Mouse (Mus musculus): ENCODE results near the gene Sh2d7. TPM values are rescaled to one million over a fixed set of nuclear protein-coding genes. Genes with fewer than 3 reads are reported as not detected.

Sh2d7 gene
- total RNA-seq (2021): not detected
- long read RNA-seq, experiment 1: 0 reads
- long read RNA-seq, experiment 2: 0 reads

- DNase-seq: no peak
- intact Hi-C loops (cut with DNase I; ENCODE audit: low total_unique reads): no loop called here
Measured at GRCm38 (mm10) chr9:54538684-54539083, at the start of gene Sh2d7. Sh2d7 (plus strand) TSS chr9:54538984.

- no peak for DNase-seq
- intact Hi-C loops (cut with DNase I; ENCODE audit: low total_unique reads): no loop called here
Measured at GRCm38 (mm10) chr9:54489599-54489998, 49.2 kb upstream of the Sh2d7 start.

- intact Hi-C loops (cut with DNase I; ENCODE audit: low total_unique reads): no loop called here
- DNase-seq: no peak
Measured at GRCm38 (mm10) chr9:54490431-54490830, 48.4 kb upstream of the Sh2d7 start.

- intact Hi-C loops (cut with DNase I; ENCODE audit: low total_unique reads): no loop called here
- no peak for DNase-seq
Measured at GRCm38 (mm10) chr9:54499291-54499690, 39.5 kb upstream of the Sh2d7 start.

GRCm38 (mm10) chr9:54499791-54500190 is 39.0 kb upstream of the Sh2d7 start:
- DNase-seq: no peak
- intact Hi-C loops (cut with DNase I; ENCODE audit: low total_unique reads): no loop called here

- peak; percentile 18 for DNase-seq
- intact Hi-C loops (cut with DNase I; ENCODE audit: low total_unique reads): no loop called here
Measured at GRCm38 (mm10) chr9:54500832-54501452, 37.8 kb upstream of the Sh2d7 start.

- intact Hi-C loops (cut with DNase I; ENCODE audit: low total_unique reads): no loop called here
- DNase-seq: peak; percentile 91
Measured at GRCm38 (mm10) chr9:54501453-54502110, 37.2 kb upstream of the Sh2d7 start, which contains the start of gene Dmxl2. Dmxl2 (minus strand) TSS chr9:54501626.

- DNase-seq: no peak
- intact Hi-C loops (cut with DNase I; ENCODE audit: low total_unique reads): no loop called here
Measured at GRCm38 (mm10) chr9:54502111-54502495, 36.7 kb upstream of the Sh2d7 start.

GRCm38 (mm10) chr9:54502873-54503272 is 35.9 kb upstream of the Sh2d7 start:
- intact Hi-C loops (cut with DNase I; ENCODE audit: low total_unique reads): no loop called here
- DNase-seq: no peak

GRCm38 (mm10) chr9:54515991-54516390 is 22.8 kb upstream of the Sh2d7 start:
- intact Hi-C loops (cut with DNase I; ENCODE audit: low total_unique reads): no loop called here
- DNase-seq: no peak

- no peak for DNase-seq
- intact Hi-C loops (cut with DNase I; ENCODE audit: low total_unique reads): no loop called here
Measured at GRCm38 (mm10) chr9:54518921-54519320, 19.9 kb upstream of the Sh2d7 start.

GRCm38 (mm10) chr9:54520286-54520685 is 18.5 kb upstream of the Sh2d7 start:
- intact Hi-C loops (cut with DNase I; ENCODE audit: low total_unique reads): no loop called here
- DNase-seq: no peak

- DNase-seq: no peak
- intact Hi-C loops (cut with DNase I; ENCODE audit: low total_unique reads): no loop called here
Measured at GRCm38 (mm10) chr9:54527694-54528093, 11.1 kb upstream of the Sh2d7 start.

- intact Hi-C loops (cut with DNase I; ENCODE audit: low total_unique reads): no loop called here
- no peak for DNase-seq
Measured at GRCm38 (mm10) chr9:54529950-54530349, 8.8 kb upstream of the Sh2d7 start.

GRCm38 (mm10) chr9:54530836-54531235 is 7.9 kb upstream of the Sh2d7 start:
- intact Hi-C loops (cut with DNase I; ENCODE audit: low total_unique reads): no loop called here
- no peak for DNase-seq

- DNase-seq: no peak
- intact Hi-C loops (cut with DNase I; ENCODE audit: low total_unique reads): no loop called here
Measured at GRCm38 (mm10) chr9:54531421-54531820, 7.4 kb upstream of the Sh2d7 start.

GRCm38 (mm10) chr9:54532926-54533325 is 5.9 kb upstream of the Sh2d7 start:
- no peak for DNase-seq
- intact Hi-C loops (cut with DNase I; ENCODE audit: low total_unique reads): no loop called here

GRCm38 (mm10) chr9:54533975-54534374 is 4.8 kb upstream of the Sh2d7 start:
- intact Hi-C loops (cut with DNase I; ENCODE audit: low total_unique reads): no loop called here
- DNase-seq: no peak

- DNase-seq: no peak
- intact Hi-C loops (cut with DNase I; ENCODE audit: low total_unique reads): no loop called here
Measured at GRCm38 (mm10) chr9:54536236-54536635, 2.5 kb upstream of the Sh2d7 start.

- intact Hi-C loops (cut with DNase I; ENCODE audit: low total_unique reads): no loop called here
- DNase-seq: no peak
Measured at GRCm38 (mm10) chr9:54537030-54537429, 1.8 kb upstream of the Sh2d7 start.

GRCm38 (mm10) chr9:54537480-54537879 is 1.3 kb upstream of the Sh2d7 start:
- DNase-seq: no peak
- intact Hi-C loops (cut with DNase I; ENCODE audit: low total_unique reads): no loop called here

Measured in gastrocnemius, postnatal 14 days (tissue).